Mouse (Mus musculus): ENCODE measurements at regions not wholly inside any gene's neighbourhood (a gene's known extent, or its start where the extent isn't known, plus 50 kb on each side); places are given as distances from the start of the nearest gene placed in this dataset.

- no peak overlapping the region for H3K27ac ChIP-seq (replicated peaks; ENCODE audit: low read depth, low read length)
- WGBS, result 92% methylated on average over 9 of the region's 9 CpGs
- no peak overlapping the region for H3K4me2 ChIP-seq (ENCODE audit: low read length)
- H3K36me3 ChIP-seq (ENCODE audit: control insufficient read depth, insufficient read depth, low read length), result no peaks in the 10 kb centered on the region
- H3K27me3 ChIP-seq (ENCODE audit: control insufficient read depth, insufficient read depth, low read length), result no peaks in the 10 kb centered on the region
- no peak for ATAC-seq (ENCODE audit: low FRiP score, low TSS enrichment)
- no peak for DNase-seq
- H3K4me3 ChIP-seq (replicated peaks; ENCODE audit: low read depth, low read length), result no peak overlapping the region
- no peak overlapping the region for H3K9ac ChIP-seq (replicated peaks; ENCODE audit: low read length)
- peaks cover 3% of the 10 kb centered on the region; the same call in 1 of the 2 replicates for H3K4me1 ChIP-seq (ENCODE audit: control insufficient read depth, insufficient read depth, low read length)
- no peaks in the 10 kb centered on the region for H3K9me3 ChIP-seq (ENCODE audit: control insufficient read depth, low read length)
Observed at GRCm38 (mm10) chr12:85527011-85527410, 53.3 kb downstream of the Fos start.

GRCm38 (mm10) chr12:85531638-85532037, 57.9 kb downstream of the Fos start:
- H3K9me3 ChIP-seq (ENCODE audit: control insufficient read depth, low read length), result no peaks in the 10 kb centered on the region
- no peaks in the 10 kb centered on the region for H3K27me3 ChIP-seq (ENCODE audit: control insufficient read depth, insufficient read depth, low read length)
- ATAC-seq (ENCODE audit: low FRiP score, low TSS enrichment) (no peak), DNase-seq (no peak)
- no peak overlapping the region for H3K9ac ChIP-seq (replicated peaks; ENCODE audit: low read length)
- no peak overlapping the region for H3K27ac ChIP-seq (replicated peaks; ENCODE audit: low read depth, low read length)
- 94% methylated on average over 1 of the region's 1 CpGs for WGBS
- H3K4me2 ChIP-seq (ENCODE audit: low read length), result no peak overlapping the region
- no peaks in the 10 kb centered on the region for H3K36me3 ChIP-seq (ENCODE audit: control insufficient read depth, insufficient read depth, low read length)
- H3K4me3 ChIP-seq (replicated peaks; ENCODE audit: low read depth, low read length), result no peak overlapping the region
- no peaks in the 10 kb centered on the region for H3K4me1 ChIP-seq (ENCODE audit: control insufficient read depth, insufficient read depth, low read length)

DNA sequence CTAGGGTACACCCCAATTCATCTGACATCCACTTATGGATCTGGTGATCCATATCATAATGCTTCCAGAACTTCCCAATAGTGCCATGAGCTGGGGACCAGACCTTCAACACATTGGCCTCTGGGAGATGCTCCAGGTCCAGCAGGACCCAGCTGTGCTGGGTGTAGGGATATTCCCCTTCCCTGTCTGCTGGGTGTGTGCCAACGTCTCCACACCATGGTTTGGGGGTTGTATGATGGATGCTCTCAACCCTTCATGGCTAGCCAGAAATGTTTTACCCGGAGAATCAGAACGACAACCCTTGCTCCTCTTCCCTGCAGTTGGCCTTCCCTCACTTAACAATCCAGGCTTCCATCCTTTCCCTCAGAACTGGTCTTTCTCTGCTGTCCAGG, 58.5 kb downstream of the Fos start:
- Histone ChIP-seq H3K27me3 (ENCODE audit: control insufficient read depth, insufficient read depth, low read length) (no peaks in the 10 kb centered on the region), H3K4me3 (replicated peaks; ENCODE audit: low read depth, low read length) (no peak overlapping the region), H3K9ac (replicated peaks; ENCODE audit: low read length) (no peak overlapping the region), H3K4me1 (ENCODE audit: control insufficient read depth, insufficient read depth, low read length) (no peaks in the 10 kb centered on the region), H3K36me3 (ENCODE audit: control insufficient read depth, insufficient read depth, low read length) (no peaks in the 10 kb centered on the region), H3K27ac (replicated peaks; ENCODE audit: low read depth, low read length) (no peak overlapping the region), H3K4me2 (ENCODE audit: low read length) (no peak overlapping the region), H3K9me3 (ENCODE audit: control insufficient read depth, low read length) (no peaks in the 10 kb centered on the region)
- ATAC-seq (ENCODE audit: low FRiP score, low TSS enrichment) (no peak), DNase-seq (no peak)
- WGBS, result 88% methylated on average over 3 of the region's 3 CpGs

DNA sequence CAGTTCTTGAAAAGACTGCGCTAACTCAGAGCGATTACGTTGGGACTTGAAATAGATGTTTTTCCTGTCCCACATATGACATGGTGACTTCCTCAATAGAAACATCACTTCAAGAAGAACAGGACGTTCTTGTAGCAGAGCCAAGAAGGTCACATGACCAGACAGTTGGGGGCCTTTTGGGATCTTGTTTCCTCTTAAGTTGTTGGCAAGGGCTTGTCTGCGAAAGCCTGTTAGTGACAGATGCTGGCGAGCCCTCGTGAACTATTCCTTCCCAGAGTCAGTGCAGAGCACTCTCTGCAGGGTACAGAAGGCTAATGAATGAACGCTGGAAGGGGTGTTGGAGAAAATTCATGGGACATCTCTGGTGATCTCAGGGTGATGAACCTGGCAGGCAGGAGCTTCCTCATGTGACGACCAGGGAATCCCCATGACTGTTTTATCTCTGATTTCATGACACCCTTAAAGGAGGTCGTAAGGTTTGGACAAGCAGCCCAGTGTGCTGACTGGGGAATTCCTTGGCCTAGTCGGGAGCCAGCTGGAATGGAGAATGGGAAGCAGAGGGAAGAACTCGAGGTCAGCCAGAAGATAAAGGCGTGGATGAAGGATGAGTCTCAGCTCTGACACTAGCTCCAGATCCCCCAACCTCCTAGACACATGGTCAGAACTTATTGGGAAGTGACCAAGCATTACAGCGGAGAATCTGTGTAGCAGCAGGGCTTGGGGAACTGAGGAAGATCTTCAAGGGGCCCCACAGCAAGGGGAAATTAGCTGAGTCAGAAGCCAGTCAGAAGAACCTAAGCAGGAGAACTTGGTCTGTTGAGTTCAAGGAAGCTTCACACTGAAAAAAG, 59.1 kb downstream of the Fos start:
- H3K9ac ChIP-seq (replicated peaks; ENCODE audit: low read length), result no peak overlapping the region
- 84% methylated on average over 14 of the region's 14 CpGs for WGBS
- DNase-seq (no peak), ATAC-seq (ENCODE audit: low FRiP score, low TSS enrichment) (no peak)
- H3K4me1 ChIP-seq (ENCODE audit: control insufficient read depth, insufficient read depth, low read length), result no peaks in the 10 kb centered on the region
- no peak overlapping the region for H3K4me3 ChIP-seq (replicated peaks; ENCODE audit: low read depth, low read length)
- no peaks in the 10 kb centered on the region for H3K27me3 ChIP-seq (ENCODE audit: control insufficient read depth, insufficient read depth, low read length)
- H3K36me3 ChIP-seq (ENCODE audit: control insufficient read depth, insufficient read depth, low read length), result no peaks in the 10 kb centered on the region
- no peaks in the 10 kb centered on the region for H3K9me3 ChIP-seq (ENCODE audit: control insufficient read depth, low read length)
- no peak overlapping the region for H3K4me2 ChIP-seq (ENCODE audit: low read length)
- no peak overlapping the region for H3K27ac ChIP-seq (replicated peaks; ENCODE audit: low read depth, low read length)

- Histone ChIP-seq H3K4me2 (ENCODE audit: low read length) (no peak overlapping the region), H3K9me3 (ENCODE audit: control insufficient read depth, low read length) (no peaks in the 10 kb centered on the region), H3K9ac (replicated peaks; ENCODE audit: low read length) (no peak overlapping the region), H3K4me3 (replicated peaks; ENCODE audit: low read depth, low read length) (no peak overlapping the region), H3K36me3 (ENCODE audit: control insufficient read depth, insufficient read depth, low read length) (no peaks in the 10 kb centered on the region), H3K4me1 (ENCODE audit: control insufficient read depth, insufficient read depth, low read length) (no peaks in the 10 kb centered on the region), H3K27me3 (ENCODE audit: control insufficient read depth, insufficient read depth, low read length) (no peaks in the 10 kb centered on the region), H3K27ac (replicated peaks; ENCODE audit: low read depth, low read length) (no peak overlapping the region)
- ATAC-seq (ENCODE audit: low FRiP score, low TSS enrichment), result no peak
- 80% methylated on average over 3 of the region's 3 CpGs for WGBS
- DNase-seq, result no peak
Observed at GRCm38 (mm10) chr12:85533603-85534002, 59.9 kb downstream of the Fos start.

DNA sequence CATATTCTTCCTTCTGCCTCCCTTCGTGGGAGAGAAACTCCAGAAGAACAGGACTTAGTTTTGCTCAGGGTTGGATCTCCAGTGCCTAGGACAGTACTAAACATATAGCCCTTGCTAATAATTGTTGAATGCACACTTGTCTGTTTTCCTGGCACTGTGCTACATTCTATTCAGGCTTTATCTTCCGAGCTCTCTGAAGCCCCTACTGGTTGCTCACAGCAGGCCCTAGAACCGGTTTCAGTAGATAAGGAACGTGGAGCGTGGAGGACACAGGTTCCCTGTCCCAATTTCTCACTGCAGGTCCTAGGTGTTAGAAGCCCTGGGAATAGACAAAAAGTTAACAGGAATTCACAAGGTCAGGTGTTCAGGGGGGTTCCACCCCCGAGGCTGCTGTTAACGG, 59.4 kb upstream of the Jdp2 start:
- no peak overlapping the region for H3K4me2 ChIP-seq (ENCODE audit: low read length)
- H3K36me3 ChIP-seq (ENCODE audit: control insufficient read depth, insufficient read depth, low read length), result no peaks in the 10 kb centered on the region
- no peak overlapping the region for H3K4me3 ChIP-seq (replicated peaks; ENCODE audit: low read depth, low read length)
- H3K9ac ChIP-seq (replicated peaks; ENCODE audit: low read length), result no peak overlapping the region
- 53% methylated on average over 7 of the region's 7 CpGs for WGBS
- no peaks in the 10 kb centered on the region for H3K9me3 ChIP-seq (ENCODE audit: control insufficient read depth, low read length)
- no peaks in the 10 kb centered on the region for H3K4me1 ChIP-seq (ENCODE audit: control insufficient read depth, insufficient read depth, low read length)
- DNase-seq, result no peak
- no peaks in the 10 kb centered on the region for H3K27me3 ChIP-seq (ENCODE audit: control insufficient read depth, insufficient read depth, low read length)
- no peak overlapping the region for H3K27ac ChIP-seq (replicated peaks; ENCODE audit: low read depth, low read length)
- no peak for ATAC-seq (ENCODE audit: low FRiP score, low TSS enrichment)

GRCm38 (mm10) chr12:85541153-85541552, 57.7 kb upstream of the Jdp2 start:
- ATAC-seq (ENCODE audit: low FRiP score, low TSS enrichment), result no peak
- Histone ChIP-seq H3K4me1 (ENCODE audit: control insufficient read depth, insufficient read depth, low read length) (no peaks in the 10 kb centered on the region), H3K9ac (replicated peaks; ENCODE audit: low read length) (no peak overlapping the region), H3K27me3 (ENCODE audit: control insufficient read depth, insufficient read depth, low read length) (no peaks in the 10 kb centered on the region), H3K9me3 (ENCODE audit: control insufficient read depth, low read length) (no peaks in the 10 kb centered on the region), H3K4me2 (ENCODE audit: low read length) (no peak overlapping the region), H3K27ac (replicated peaks; ENCODE audit: low read depth, low read length) (no peak overlapping the region), H3K36me3 (ENCODE audit: control insufficient read depth, insufficient read depth, low read length) (no peaks in the 10 kb centered on the region), H3K4me3 (replicated peaks; ENCODE audit: low read depth, low read length) (no peak overlapping the region)
- WGBS, result 79% methylated on average over 3 of the region's 3 CpGs
- peak; percentile 17 for DNase-seq

- Histone ChIP-seq H3K36me3 (ENCODE audit: control insufficient read depth, insufficient read depth, low read length) (no peaks in the 10 kb centered on the region), H3K27me3 (ENCODE audit: control insufficient read depth, insufficient read depth, low read length) (no peaks in the 10 kb centered on the region), H3K9ac (replicated peaks; ENCODE audit: low read length) (no peak overlapping the region), H3K27ac (replicated peaks; ENCODE audit: low read depth, low read length) (no peak overlapping the region), H3K4me1 (ENCODE audit: control insufficient read depth, insufficient read depth, low read length) (no peaks in the 10 kb centered on the region), H3K4me3 (replicated peaks; ENCODE audit: low read depth, low read length) (no peak overlapping the region), H3K4me2 (ENCODE audit: low read length) (no peak overlapping the region), H3K9me3 (ENCODE audit: control insufficient read depth, low read length) (no peaks in the 10 kb centered on the region)
- ATAC-seq (ENCODE audit: low FRiP score, low TSS enrichment) (no peak), DNase-seq (no peak)
- WGBS, result 86% methylated on average over 6 of the region's 6 CpGs
Observed at GRCm38 (mm10) chr12:85542881-85543280, 55.9 kb upstream of the Jdp2 start.

GRCm38 (mm10) chr12:85543520-85543919, 55.3 kb upstream of the Jdp2 start:
- H3K4me3 ChIP-seq (replicated peaks; ENCODE audit: low read depth, low read length), result no peak overlapping the region
- no peaks in the 10 kb centered on the region for H3K36me3 ChIP-seq (ENCODE audit: control insufficient read depth, insufficient read depth, low read length)
- H3K27ac ChIP-seq (replicated peaks; ENCODE audit: low read depth, low read length), result no peak overlapping the region
- H3K9ac ChIP-seq (replicated peaks; ENCODE audit: low read length), result no peak overlapping the region
- no peaks in the 10 kb centered on the region for H3K4me1 ChIP-seq (ENCODE audit: control insufficient read depth, insufficient read depth, low read length)
- 89% methylated on average over 9 of the region's 9 CpGs for WGBS
- no peak overlapping the region for H3K4me2 ChIP-seq (ENCODE audit: low read length)
- H3K27me3 ChIP-seq (ENCODE audit: control insufficient read depth, insufficient read depth, low read length), result no peaks in the 10 kb centered on the region
- DNase-seq (no peak), ATAC-seq (ENCODE audit: low FRiP score, low TSS enrichment) (no peak)
- H3K9me3 ChIP-seq (ENCODE audit: control insufficient read depth, low read length), result no peaks in the 10 kb centered on the region

All from midbrain, embryonic 14.5 days (tissue).